Mouse (Mus musculus): ENCODE measurements around the gene Ada. TPM values are rescaled to one million over a fixed set of nuclear protein-coding genes. Genes with fewer than 3 reads are reported as not detected.
A peak's percentile ranks its signal among the peaks of the same experiment; 100 is the strongest.

Gene Ada
- total RNA-seq (2014; rRNA removed) (2.2 and 3.4 TPM in 2 replicates), polyA plus RNA-seq (2015; fragmentation: Nextera tagmentation; extraction: Ambion mirVana) (3.2 and 3.4 TPM in 2 replicates)

GRCm38 (mm10) chr2:163749647-163750611, at the start of gene Ada:
Gene Ada (minus strand): TSS chr2:163750239.
- WGBS: 1% methylated on average over 52 of the region's 57 CpGs
- Histone ChIP-seq H3K9me3 (ENCODE audit: low read length) (no peaks in the 10 kb centered on the region), H3K27ac (no peak within 1 kb of the TSS), H3K4me2 (ENCODE audit: low read depth, low read length) (peak within 1 kb of the TSS; percentile 95), H3K27me3 (ENCODE audit: insufficient read depth, low read length) (peaks cover 4% of the 10 kb centered on the region; the same call in 1 of the 2 replicates), H3K4me3 (ENCODE audit: low read length) (peak within 1 kb of the TSS; percentile 51), H3K36me3 (ENCODE audit: insufficient read depth, low read length) (no peaks in the 10 kb centered on the region), H3K4me1 (ENCODE audit: insufficient read depth, low read length) (peaks cover 10% of the 10 kb centered on the region; the same call in 1 of the 2 replicates), H3K9ac (replicated peaks; ENCODE audit: low read length) (peak within 1 kb of the TSS; percentile 58)
- DNase-seq (ENCODE audit: low spot score) (peak; percentile 63), ATAC-seq (peak; percentile 80)
- peak; percentile 30; the same call in 1 of the 2 replicates for TF ChIP-seq CTCF (IDR thresholded peaks at IDR 0.05; ENCODE audit: low read depth)

DNA sequence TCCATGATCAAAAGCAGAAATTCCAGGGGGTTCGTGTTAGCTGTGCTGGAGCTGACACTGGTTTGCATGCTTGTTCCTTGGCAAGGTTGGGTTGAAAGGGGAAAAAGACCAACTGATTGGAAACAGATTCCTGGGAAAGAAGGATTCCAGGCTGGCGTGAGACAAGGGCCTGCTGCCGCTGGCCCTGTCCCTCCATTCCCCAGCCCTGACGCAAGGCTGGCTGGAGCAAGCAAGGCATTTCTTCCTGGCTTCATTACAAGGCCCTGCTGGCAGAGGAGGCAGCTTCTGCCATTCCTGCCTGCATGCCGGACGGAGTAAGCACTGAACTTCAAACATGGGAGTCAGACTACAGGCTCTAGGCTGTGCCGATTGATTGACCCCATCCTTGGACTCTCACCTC, 48.4 kb upstream of the Ada start:
- Histone ChIP-seq H3K9ac (replicated peaks; ENCODE audit: low read length) (no peak overlapping the region), H3K27me3 (ENCODE audit: insufficient read depth, low read length) (no peaks in the 10 kb centered on the region), H3K27ac (no peak overlapping the region), H3K4me3 (ENCODE audit: low read length) (no peak overlapping the region), H3K9me3 (ENCODE audit: low read length) (no peaks in the 10 kb centered on the region), H3K4me2 (ENCODE audit: low read depth, low read length) (no peak overlapping the region), H3K4me1 (ENCODE audit: insufficient read depth, low read length) (0 out of 2 replicates have a peak, but pooled peaks cover 4% of the 10 kb centered on the region), H3K36me3 (ENCODE audit: insufficient read depth, low read length) (no peaks in the 10 kb centered on the region)
- TF ChIP-seq CTCF (IDR thresholded peaks at IDR 0.05; ENCODE audit: low read depth): no peak
- DNase-seq (ENCODE audit: low spot score) (no peak), ATAC-seq (no peak)
- WGBS: 63% methylated on average over 7 of the region's 7 CpGs

DNA sequence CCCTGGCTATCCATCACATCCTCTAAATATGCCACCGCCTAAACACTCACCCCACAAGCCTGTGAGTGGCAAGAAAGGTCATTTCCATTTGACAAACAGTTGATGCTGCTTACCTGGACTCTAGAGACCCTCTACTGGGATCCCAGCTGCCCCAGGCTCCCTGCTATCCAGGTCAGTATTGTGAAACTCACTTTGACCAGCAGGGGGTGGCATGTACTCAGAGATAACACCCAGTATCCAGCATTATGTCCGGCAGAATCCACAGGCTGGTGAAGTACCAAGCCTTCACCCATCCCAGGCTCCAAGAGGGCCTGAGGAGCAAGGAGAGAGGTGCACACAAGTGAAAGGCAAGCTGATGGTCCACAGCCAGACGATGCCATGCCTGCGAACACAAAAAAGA, 38.4 kb upstream of the Ada start:
- H3K36me3 ChIP-seq (ENCODE audit: insufficient read depth, low read length): no peaks in the 10 kb centered on the region
- DNase-seq (ENCODE audit: low spot score) (peak; percentile 77), ATAC-seq (peak; percentile 55; the same call in 1 of the 2 replicates)
- peak; percentile 79 for TF ChIP-seq CTCF (IDR thresholded peaks at IDR 0.05; ENCODE audit: low read depth)
- H3K27me3 ChIP-seq (ENCODE audit: insufficient read depth, low read length): no peaks in the 10 kb centered on the region
- no peaks in the 10 kb centered on the region for H3K9me3 ChIP-seq (ENCODE audit: low read length)
- 76% methylated on average over 4 of the region's 4 CpGs for WGBS
- no peak overlapping the region for H3K4me3 ChIP-seq (ENCODE audit: low read length)
- no peaks in the 10 kb centered on the region for H3K4me1 ChIP-seq (ENCODE audit: insufficient read depth, low read length)
- H3K4me2 ChIP-seq (ENCODE audit: low read depth, low read length): no peak overlapping the region
- H3K27ac ChIP-seq: no peak overlapping the region
- no peak overlapping the region for H3K9ac ChIP-seq (replicated peaks; ENCODE audit: low read length)

GRCm38 (mm10) chr2:163787709-163788108, 37.7 kb upstream of the Ada start:
- H3K27ac ChIP-seq: no peak overlapping the region
- peak; percentile 76; the same call in 1 of the 2 replicates for ATAC-seq
- H3K9ac ChIP-seq (replicated peaks; ENCODE audit: low read length): no peak overlapping the region
- H3K4me3 ChIP-seq (ENCODE audit: low read length): no peak overlapping the region
- H3K4me1 ChIP-seq (ENCODE audit: insufficient read depth, low read length): no peaks in the 10 kb centered on the region
- peak; percentile 82 for DNase-seq (ENCODE audit: low spot score)
- no peak overlapping the region for H3K4me2 ChIP-seq (ENCODE audit: low read depth, low read length)
- no peaks in the 10 kb centered on the region for H3K9me3 ChIP-seq (ENCODE audit: low read length)
- H3K27me3 ChIP-seq (ENCODE audit: insufficient read depth, low read length): no peaks in the 10 kb centered on the region
- H3K36me3 ChIP-seq (ENCODE audit: insufficient read depth, low read length): no peaks in the 10 kb centered on the region
- WGBS: 44% methylated on average over 3 of the region's 3 CpGs
- peak; percentile 86 for TF ChIP-seq CTCF (IDR thresholded peaks at IDR 0.05; ENCODE audit: low read depth)

DNA sequence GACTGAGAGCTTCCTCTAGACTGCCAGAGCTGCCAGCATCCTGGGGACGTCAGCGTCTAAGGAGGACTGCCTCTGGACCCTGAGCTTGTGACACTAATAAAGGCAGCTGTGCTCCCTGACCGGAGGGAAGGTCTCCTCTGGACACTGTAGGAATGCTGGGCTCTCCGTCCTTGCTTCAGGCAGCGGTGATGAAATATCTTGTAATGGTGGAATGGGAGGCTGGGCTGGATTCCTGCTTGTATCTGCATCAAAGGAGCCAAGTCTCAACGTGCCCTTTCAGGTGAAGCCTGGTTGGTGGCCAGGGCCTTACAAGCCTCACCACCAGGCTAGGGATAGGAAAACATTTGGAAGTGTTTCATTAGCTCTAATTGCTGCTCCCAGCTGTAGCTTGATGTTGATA, 37.0 kb upstream of the Ada start:
- DNase-seq (ENCODE audit: low spot score): no peak

GRCm38 (mm10) chr2:163783901-163784300, 33.9 kb upstream of the Ada start:
- H3K27me3 ChIP-seq (ENCODE audit: insufficient read depth, low read length): no peaks in the 10 kb centered on the region
- H3K4me2 ChIP-seq (ENCODE audit: low read depth, low read length): no peak overlapping the region
- TF ChIP-seq CTCF (IDR thresholded peaks at IDR 0.05; ENCODE audit: low read depth): no peak
- H3K4me3 ChIP-seq (ENCODE audit: low read length): no peak overlapping the region
- no peak overlapping the region for H3K9ac ChIP-seq (replicated peaks; ENCODE audit: low read length)
- H3K9me3 ChIP-seq (ENCODE audit: low read length): no peaks in the 10 kb centered on the region
- WGBS: 71% methylated on average over 4 of the region's 4 CpGs
- no peak overlapping the region for H3K27ac ChIP-seq
- H3K4me1 ChIP-seq (ENCODE audit: insufficient read depth, low read length): no peaks in the 10 kb centered on the region
- no peaks in the 10 kb centered on the region for H3K36me3 ChIP-seq (ENCODE audit: insufficient read depth, low read length)
- ATAC-seq (no peak), DNase-seq (ENCODE audit: low spot score) (no peak)

More for the DNA sequence above, 37.0 kb upstream of the Ada start:
- Histone ChIP-seq H3K36me3 (ENCODE audit: insufficient read depth, low read length) (no peaks in the 10 kb centered on the region), H3K4me3 (ENCODE audit: low read length) (no peak overlapping the region), H3K9ac (replicated peaks; ENCODE audit: low read length) (no peak overlapping the region), H3K4me1 (ENCODE audit: insufficient read depth, low read length) (no peaks in the 10 kb centered on the region), H3K27ac (no peak overlapping the region), H3K4me2 (ENCODE audit: low read depth, low read length) (no peak overlapping the region), H3K27me3 (ENCODE audit: insufficient read depth, low read length) (no peaks in the 10 kb centered on the region), H3K9me3 (ENCODE audit: low read length) (no peaks in the 10 kb centered on the region)
- ATAC-seq: no peak
- 86% methylated on average over 6 of the region's 6 CpGs for WGBS
- TF ChIP-seq CTCF (IDR thresholded peaks at IDR 0.05; ENCODE audit: low read depth): no peak
